Mouse (Mus musculus): Measurements from ENCODE around the gene March2.

- TF ChIP-seq CTCF (IDR thresholded peaks at IDR 0.05; ENCODE audit: borderline replicate concordance, insufficient read depth, low read depth, low read length) (no peak), POLR2A (IDR thresholded peaks at IDR 0.05; ENCODE audit: borderline replicate concordance, insufficient read depth, low read length) (no peak)
These were observed 23.0 kb downstream of the March2 start for GRCm38 (mm10) chr17:33695471-33695870.
